Mouse (Mus musculus) hindbrain, embryonic 11.5 days (tissue): Measurements from ENCODE around the gene Prkn. TPM values are rescaled to one million over a fixed set of nuclear protein-coding genes. Genes with fewer than 3 reads are reported as not detected.

Experiments used
- ATAC-seq: fragments of 200-750 bp; cut with Nextera tagmentation; 2 replicates; pipeline ENCODE4 v1.8.0; 2017; ENCODE audit warnings: mild to moderate bottlenecking, moderate TSS enrichment, moderate library complexity; ENCODE audit not compliant: low FRiP score
- DNase-seq: peaks from one replicate; pipeline ENCODE4 v3.0.0-alpha.2; 2015; ENCODE audit warnings: low spot score
- H3K27ac ChIP-seq: fragments of 300-500 bp; sonication (generic); 2 replicates; pipeline ENCODE4 v1.5.1; 2014; ENCODE audit warnings: mild to moderate bottlenecking, low read depth, low read length
- H3K27me3 ChIP-seq: fragments of 300-500 bp; sonication (generic); 2 replicates; pipeline ENCODE4 v1.6.1; 2014; ENCODE audit warnings: mild to moderate bottlenecking, low read length, moderate library complexity, mixed read lengths; ENCODE audit not compliant: control insufficient read depth, insufficient read depth
- H3K36me3 ChIP-seq: fragments of 300-500 bp; sonication (generic); 2 replicates; pipeline ENCODE4 v1.6.1; 2014; ENCODE audit warnings: mild to moderate bottlenecking, low read length, moderate library complexity, mixed read lengths; ENCODE audit not compliant: control insufficient read depth, insufficient read depth
- H3K4me1 ChIP-seq: fragments of 300-500 bp; sonication (generic); replicated peaks from 2 replicates; pipeline ENCODE4 v1.6.1; 2014; ENCODE audit warnings: low read length, mixed read lengths; ENCODE audit not compliant: control insufficient read depth, insufficient read depth
- H3K4me2 ChIP-seq: fragments of 300-500 bp; sonication (generic); replicated peaks from 2 replicates; pipeline ENCODE4 v1.6.1; 2014; ENCODE audit warnings: mild to moderate bottlenecking, low read depth, low read length
- H3K4me3 ChIP-seq: fragments of 300-500 bp; sonication (generic); 2 replicates; pipeline ENCODE4 v1.5.1; 2014; ENCODE audit warnings: low read depth, low read length
- H3K9ac ChIP-seq: fragments of 300-500 bp; sonication (generic); 2 replicates; pipeline ENCODE4 v1.6.1; 2014; ENCODE audit warnings: low read depth, low read length
- H3K9me3 ChIP-seq: fragments of 300-500 bp; sonication (generic); 2 replicates; pipeline ENCODE4 v1.6.1; 2016; ENCODE audit warnings: low read length; ENCODE audit not compliant: control insufficient read depth
- WGBS: fragments of 180-500 bp; shearing (Covaris S2); extraction: QIAGEN DNeasy Blood & Tissue Kit; methylation state at CpG from one replicate; pipeline ENCODE4 v1.1.7; 2014; 5-methylcytosine and 5-hydroxymethylcytosine counted together
- polyA plus RNA-seq: library from polyadenylated mRNA; unstranded; fragments of >200 nt; fragmentation: Nextera tagmentation; extraction: Ambion mirVana; gene quantifications from 2 replicates; pipeline ENCODE4 v1.2.1, GENCODE M21; 2014

The Prkn gene
- polyA plus RNA-seq, 1 experiment from 2014 or later = 1.9 TPM

DNA sequence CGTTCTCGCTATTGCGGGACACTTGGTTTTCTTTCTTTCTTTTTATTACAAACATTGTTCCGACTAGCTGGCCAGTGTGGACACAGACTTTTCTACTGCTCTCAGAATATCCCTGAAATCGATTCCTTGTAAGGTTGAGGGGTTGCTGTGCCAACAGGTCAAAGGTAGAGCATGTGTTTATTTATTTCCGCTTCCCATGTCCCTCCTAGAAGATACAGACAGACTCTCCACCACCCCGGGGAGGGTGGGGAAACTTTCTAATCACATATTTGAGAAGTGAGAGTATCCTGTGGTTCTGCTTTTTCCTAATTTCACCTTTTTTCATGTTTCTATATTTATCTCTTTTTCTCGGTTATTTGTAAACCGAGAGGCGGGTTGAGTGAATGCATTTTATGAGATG lies 797.5 kb downstream of the Prkn start:
- Histone ChIP-seq H3K9ac (no peak overlapping the region), H3K36me3 (no peaks in the 10 kb centered on the region), H3K4me2 (no peak overlapping the region), H3K27ac (no peak overlapping the region), H3K27me3 (no peaks in the 10 kb centered on the region), H3K4me1 (no peaks in the 10 kb centered on the region), H3K9me3 (no peaks in the 10 kb centered on the region), H3K4me3 (no peak overlapping the region)
- whole genome bisulfite sequencing = 85% methylated on average over 10 of the region's 10 CpGs
- DNase-seq (no peak), ATAC-seq (no peak)

DNA sequence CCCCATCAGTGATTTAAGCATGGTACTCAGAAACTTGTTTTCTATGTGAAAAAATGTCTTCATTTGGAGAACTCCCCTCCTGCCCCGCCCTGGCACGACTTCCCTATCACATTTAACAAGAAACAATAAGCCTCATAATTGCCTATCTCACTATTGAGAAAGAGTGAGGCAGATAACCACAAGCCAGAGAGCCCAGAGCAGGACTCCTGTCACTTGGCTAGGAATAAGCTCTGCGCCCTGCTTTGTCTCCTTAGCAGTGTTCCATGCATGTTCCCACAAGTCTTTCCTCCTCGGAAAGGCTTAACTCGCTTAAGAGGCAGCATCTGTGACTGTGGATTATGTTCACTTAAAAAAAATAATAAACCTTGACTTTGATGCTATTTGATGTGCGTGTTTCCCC lies 798.3 kb downstream of the Prkn start:
- no peak overlapping the region for H3K9ac ChIP-seq
- no peaks in the 10 kb centered on the region for H3K4me1 ChIP-seq
- no peak overlapping the region for H3K4me3 ChIP-seq
- no peaks in the 10 kb centered on the region for H3K36me3 ChIP-seq
- H3K27me3 ChIP-seq = no peaks in the 10 kb centered on the region
- ATAC-seq (no peak), DNase-seq (no peak)
- no peaks in the 10 kb centered on the region for H3K9me3 ChIP-seq
- H3K4me2 ChIP-seq = no peak overlapping the region
- no peak overlapping the region for H3K27ac ChIP-seq
- 90% methylated on average over 6 of the region's 6 CpGs for WGBS

DNA sequence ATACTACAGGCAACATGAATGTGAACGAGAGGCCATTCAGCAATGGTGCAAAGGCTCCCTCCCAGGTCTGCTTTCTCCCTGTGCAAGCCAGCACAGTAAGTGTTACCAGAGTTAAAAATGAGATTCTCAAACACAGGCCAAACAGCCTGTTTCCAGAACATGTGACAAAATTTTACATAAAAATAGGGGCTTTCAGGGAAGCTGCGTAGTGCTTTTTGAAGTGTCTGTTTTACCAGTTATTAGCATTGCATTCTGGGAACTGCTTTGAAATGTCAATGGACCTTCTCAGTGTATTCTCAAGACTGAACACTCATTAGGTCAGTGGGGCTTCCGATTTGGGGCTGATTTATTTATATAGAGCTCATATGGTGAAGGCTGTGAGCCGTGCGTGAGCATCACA lies 799.6 kb downstream of the Prkn start:
- DNase-seq (no peak), ATAC-seq (no peak)
- Histone ChIP-seq H3K27me3 (no peaks in the 10 kb centered on the region), H3K4me1 (no peaks in the 10 kb centered on the region), H3K9me3 (no peaks in the 10 kb centered on the region), H3K4me2 (no peak overlapping the region), H3K4me3 (no peak overlapping the region), H3K9ac (no peak overlapping the region), H3K27ac (no peak overlapping the region), H3K36me3 (no peaks in the 10 kb centered on the region)
- 88% methylated on average over 5 of the region's 5 CpGs for WGBS

DNA sequence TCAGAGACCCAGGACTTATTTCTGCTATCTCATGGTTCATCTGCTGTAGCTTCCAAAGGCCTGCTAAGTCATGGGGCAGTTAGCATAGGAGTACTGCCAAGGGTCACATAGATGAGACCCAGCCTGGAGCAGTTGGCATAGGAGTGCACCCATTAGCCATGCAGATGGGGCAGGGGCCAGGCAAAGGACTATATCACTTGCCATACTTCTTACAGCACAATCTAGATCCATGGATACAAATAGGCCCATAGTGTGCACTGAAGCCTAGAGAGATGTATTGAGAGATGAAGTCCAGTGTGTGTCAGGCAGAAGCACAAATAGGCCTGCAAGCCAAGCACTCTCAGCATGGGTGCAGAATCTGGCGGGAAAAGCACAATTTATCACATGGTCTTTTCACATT lies 802.1 kb downstream of the Prkn start:
- no peak overlapping the region for H3K27ac ChIP-seq
- DNase-seq (no peak), ATAC-seq (no peak)
- no peak overlapping the region for H3K4me3 ChIP-seq
- H3K4me1 ChIP-seq = no peaks in the 10 kb centered on the region
- 61% methylated on average over 1 of the region's 1 CpGs for WGBS
- H3K4me2 ChIP-seq = no peak overlapping the region
- H3K9me3 ChIP-seq = no peaks in the 10 kb centered on the region
- no peak overlapping the region for H3K9ac ChIP-seq
- no peaks in the 10 kb centered on the region for H3K36me3 ChIP-seq
- H3K27me3 ChIP-seq = no peaks in the 10 kb centered on the region

DNA sequence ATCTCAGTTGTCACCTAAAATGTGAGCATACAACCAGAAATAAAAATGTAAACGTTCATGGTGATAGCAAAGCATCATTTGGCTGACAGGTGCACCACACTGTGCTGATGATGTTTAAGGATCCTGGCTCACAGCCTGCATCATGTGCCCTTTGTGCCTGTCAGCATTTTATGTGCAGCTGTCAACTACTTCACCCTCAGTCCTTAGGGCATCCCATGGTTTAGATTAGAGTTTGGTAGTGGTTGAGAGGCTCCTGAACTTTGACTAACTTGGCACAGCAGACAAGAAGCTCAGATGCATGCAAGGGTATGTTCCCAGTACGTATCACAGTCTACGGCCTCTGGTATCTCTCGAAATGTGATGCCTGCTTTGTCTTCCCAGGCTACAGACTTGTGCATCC lies 803.8 kb downstream of the Prkn start:
- 82% methylated on average over 4 of the region's 4 CpGs for WGBS

DNA sequence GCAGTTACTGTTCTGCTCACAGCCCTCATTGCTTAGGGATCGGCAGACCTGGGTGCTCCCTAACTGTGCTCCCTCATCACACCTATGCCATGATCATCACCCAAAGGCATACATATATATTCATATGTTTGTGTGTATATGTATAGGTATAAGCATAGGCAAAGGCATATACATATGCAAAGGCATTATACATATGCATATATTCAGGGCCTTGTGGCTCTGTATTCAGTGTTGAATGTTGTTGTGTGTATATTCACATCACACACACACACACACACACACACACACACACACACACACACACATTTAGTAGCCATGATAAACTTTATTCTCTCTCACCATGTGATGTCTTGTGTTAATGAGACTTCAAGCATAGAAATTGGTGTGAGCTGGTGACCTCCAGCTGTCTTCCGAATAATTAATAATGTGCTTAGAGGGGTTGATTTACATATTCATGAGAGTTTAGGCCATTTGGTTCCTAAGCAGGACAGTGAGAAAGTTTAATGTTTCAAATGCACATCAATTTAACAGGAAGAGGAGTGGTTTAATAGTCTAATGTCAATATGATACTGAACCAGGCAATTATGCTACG lies 804.8 kb downstream of the Prkn start:
- H3K27me3 ChIP-seq = no peaks in the 10 kb centered on the region
- H3K27ac ChIP-seq = no peak overlapping the region
- ATAC-seq = peak; percentile 64
- H3K9me3 ChIP-seq = no peaks in the 10 kb centered on the region
- no peak overlapping the region for H3K9ac ChIP-seq
- H3K4me3 ChIP-seq = no peak overlapping the region
- peak; percentile 10 for DNase-seq
- no peak overlapping the region for H3K4me2 ChIP-seq
- no peaks in the 10 kb centered on the region for H3K36me3 ChIP-seq
- WGBS = 74% methylated on average over 3 of the region's 3 CpGs
- H3K4me1 ChIP-seq = no peaks in the 10 kb centered on the region

More for the DNA sequence above, 803.8 kb downstream of the Prkn start:
- Histone ChIP-seq H3K27ac (no peak overlapping the region), H3K4me2 (no peak overlapping the region), H3K9me3 (no peaks in the 10 kb centered on the region), H3K36me3 (no peaks in the 10 kb centered on the region), H3K4me3 (no peak overlapping the region), H3K9ac (no peak overlapping the region), H3K4me1 (no peaks in the 10 kb centered on the region), H3K27me3 (no peaks in the 10 kb centered on the region)
- ATAC-seq = no peak
- DNase-seq = no peak

DNA sequence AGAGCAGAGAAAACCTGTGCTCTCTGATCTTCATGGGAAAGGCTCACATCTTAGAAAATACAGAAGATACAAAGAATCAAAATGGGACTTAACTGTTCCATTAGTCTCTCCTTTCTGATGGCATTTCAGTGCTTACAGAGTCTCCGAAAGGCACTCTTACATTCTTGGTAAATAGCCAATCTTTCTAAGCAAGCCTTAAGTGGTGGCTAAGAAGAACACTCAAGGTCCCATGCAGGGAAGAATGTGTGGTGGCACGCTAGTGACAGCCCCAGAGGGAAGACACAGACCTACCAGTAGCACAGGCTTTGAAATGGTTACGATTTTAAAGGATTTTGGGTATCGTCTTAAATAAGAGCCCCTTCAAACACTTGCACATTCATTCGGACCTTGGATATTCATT lies 816.2 kb downstream of the Prkn start:
- Histone ChIP-seq H3K27ac (no peak overlapping the region), H3K4me3 (no peak overlapping the region), H3K9me3 (no peaks in the 10 kb centered on the region), H3K27me3 (no peaks in the 10 kb centered on the region), H3K9ac (no peak overlapping the region), H3K4me2 (no peak overlapping the region), H3K36me3 (no peaks in the 10 kb centered on the region), H3K4me1 (no peaks in the 10 kb centered on the region)
- no peak for ATAC-seq
- WGBS = 87% methylated on average over 5 of the region's 5 CpGs
- DNase-seq = no peak

DNA sequence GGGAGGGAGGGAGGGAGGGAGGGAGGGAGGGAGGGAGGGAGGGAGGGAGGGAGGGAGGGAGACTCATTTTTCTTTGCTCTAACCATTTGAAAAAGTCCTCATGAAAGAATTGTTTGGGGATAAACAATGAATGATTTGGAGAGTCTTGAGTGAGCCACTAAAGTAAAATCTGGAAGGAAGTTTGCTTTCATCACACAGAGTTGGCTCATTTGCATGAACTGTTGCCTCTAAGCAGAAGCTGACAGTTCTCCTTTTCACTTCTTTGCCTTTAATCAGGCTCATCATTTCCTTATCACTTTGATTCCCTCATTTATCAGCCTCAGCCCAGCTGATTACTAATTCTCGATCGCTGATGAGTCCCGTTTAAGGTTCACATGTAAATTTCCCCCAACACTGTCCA lies 816.7 kb downstream of the Prkn start:
- Histone ChIP-seq H3K9ac (no peak overlapping the region), H3K9me3 (no peaks in the 10 kb centered on the region), H3K36me3 (no peaks in the 10 kb centered on the region), H3K4me3 (no peak overlapping the region), H3K27me3 (no peaks in the 10 kb centered on the region), H3K27ac (no peak overlapping the region), H3K4me2 (no peak overlapping the region), H3K4me1 (no peaks in the 10 kb centered on the region)
- DNase-seq (no peak), ATAC-seq (no peak)
- WGBS = 89% methylated on average over 3 of the region's 3 CpGs

DNA sequence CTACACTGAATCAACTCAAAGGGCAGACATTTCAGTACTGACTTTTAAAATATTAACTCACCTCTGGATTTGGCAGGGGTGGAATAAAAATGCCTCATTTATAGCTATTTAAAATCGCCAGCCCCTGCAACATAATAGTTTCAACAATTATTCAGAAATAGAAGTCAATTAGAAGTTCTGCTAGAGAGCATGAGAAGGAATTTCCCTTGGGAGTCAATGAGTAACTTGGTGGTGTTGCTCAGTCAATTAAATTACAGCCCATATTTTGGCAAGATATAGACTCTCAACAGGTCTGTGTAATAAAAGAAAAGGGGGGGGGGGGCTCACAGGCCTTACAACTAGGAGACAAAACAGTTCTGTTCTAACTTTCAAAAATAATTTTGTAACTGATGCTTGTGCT lies 821.7 kb downstream of the Prkn start:
- WGBS = 71% methylated on average over 1 of the region's 1 CpGs
- no peak overlapping the region for H3K4me3 ChIP-seq
- no peak overlapping the region for H3K9ac ChIP-seq
- no peak for DNase-seq
- H3K27ac ChIP-seq = no peak overlapping the region
- no peaks in the 10 kb centered on the region for H3K27me3 ChIP-seq
- no peak for ATAC-seq
- H3K4me2 ChIP-seq = no peak overlapping the region
- H3K36me3 ChIP-seq = no peaks in the 10 kb centered on the region
- no peaks in the 10 kb centered on the region for H3K9me3 ChIP-seq
- H3K4me1 ChIP-seq = no peaks in the 10 kb centered on the region
